Mouse (Mus musculus): ENCODE data around the gene Scn5a.

The Scn5a gene

GRCm38 (mm10) chr9:119504981-119505658, 73.7 kb downstream of the Scn5a start:
- DNase-seq (ENCODE audit: low read depth) = no peak

GRCm38 (mm10) chr9:119503613-119504012, 75.2 kb downstream of the Scn5a start:
- no peak for DNase-seq (ENCODE audit: low read depth)

GRCm38 (mm10) chr9:119498885-119499284, 79.9 kb downstream of the Scn5a start:
- no peak for DNase-seq (ENCODE audit: low read depth)

GRCm38 (mm10) chr9:119498247-119498607, 80.6 kb downstream of the Scn5a start:
- no peak for DNase-seq (ENCODE audit: low read depth)

- no peak for DNase-seq (ENCODE audit: low read depth)
These were observed 81.1 kb downstream of the Scn5a start for GRCm38 (mm10) chr9:119497546-119498246.

- no peak for DNase-seq (ENCODE audit: low read depth)
These were observed 81.9 kb downstream of the Scn5a start for GRCm38 (mm10) chr9:119496960-119497359.

GRCm38 (mm10) chr9:119496354-119496753, 82.5 kb downstream of the Scn5a start:
- no peak for DNase-seq (ENCODE audit: low read depth)

- DNase-seq (ENCODE audit: low read depth) = no peak
These were observed 93.9 kb downstream of the Scn5a start for GRCm38 (mm10) chr9:119484868-119485267.

GRCm38 (mm10) chr9:119484420-119484819, 94.4 kb downstream of the Scn5a start:
- no peak for DNase-seq (ENCODE audit: low read depth)

- no peak for DNase-seq (ENCODE audit: low read depth)
These were observed 95.1 kb downstream of the Scn5a start for GRCm38 (mm10) chr9:119483554-119484353.

- no peak for DNase-seq (ENCODE audit: low read depth)
These were observed 97.2 kb downstream of the Scn5a start for GRCm38 (mm10) chr9:119481612-119482011.

GRCm38 (mm10) chr9:119479297-119479696, 99.5 kb downstream of the Scn5a start:
- no peak for DNase-seq (ENCODE audit: low read depth)

- no peak for DNase-seq (ENCODE audit: low read depth)
These were observed 100.5 kb downstream of the Scn5a start for GRCm38 (mm10) chr9:119478345-119478744.

GRCm38 (mm10) chr9:119477754-119478153, 101.1 kb downstream of the Scn5a start:
- no peak for DNase-seq (ENCODE audit: low read depth)

- DNase-seq (ENCODE audit: low read depth) = no peak
These were observed 103.9 kb downstream of the Scn5a start for GRCm38 (mm10) chr9:119474717-119475611.

GRCm38 (mm10) chr9:119473608-119474164, 105.1 kb downstream of the Scn5a start:
- DNase-seq (ENCODE audit: low read depth) = no peak

GRCm38 (mm10) chr9:119473011-119473410, 105.8 kb downstream of the Scn5a start:
- DNase-seq (ENCODE audit: low read depth) = no peak

GRCm38 (mm10) chr9:119472412-119472918, 106.4 kb downstream of the Scn5a start:
- DNase-seq (ENCODE audit: low read depth) = no peak

- no peak for DNase-seq (ENCODE audit: low read depth)
These were observed 109.0 kb downstream of the Scn5a start for GRCm38 (mm10) chr9:119469691-119470353.

GRCm38 (mm10) chr9:119465595-119465994, 113.2 kb downstream of the Scn5a start:
- no peak for DNase-seq (ENCODE audit: low read depth)

GRCm38 (mm10) chr9:119465056-119465455, 113.8 kb downstream of the Scn5a start:
- no peak for DNase-seq (ENCODE audit: low read depth)
